Mouse (Mus musculus): ENCODE results near the gene Rin2.

Gene Rin2

DNA sequence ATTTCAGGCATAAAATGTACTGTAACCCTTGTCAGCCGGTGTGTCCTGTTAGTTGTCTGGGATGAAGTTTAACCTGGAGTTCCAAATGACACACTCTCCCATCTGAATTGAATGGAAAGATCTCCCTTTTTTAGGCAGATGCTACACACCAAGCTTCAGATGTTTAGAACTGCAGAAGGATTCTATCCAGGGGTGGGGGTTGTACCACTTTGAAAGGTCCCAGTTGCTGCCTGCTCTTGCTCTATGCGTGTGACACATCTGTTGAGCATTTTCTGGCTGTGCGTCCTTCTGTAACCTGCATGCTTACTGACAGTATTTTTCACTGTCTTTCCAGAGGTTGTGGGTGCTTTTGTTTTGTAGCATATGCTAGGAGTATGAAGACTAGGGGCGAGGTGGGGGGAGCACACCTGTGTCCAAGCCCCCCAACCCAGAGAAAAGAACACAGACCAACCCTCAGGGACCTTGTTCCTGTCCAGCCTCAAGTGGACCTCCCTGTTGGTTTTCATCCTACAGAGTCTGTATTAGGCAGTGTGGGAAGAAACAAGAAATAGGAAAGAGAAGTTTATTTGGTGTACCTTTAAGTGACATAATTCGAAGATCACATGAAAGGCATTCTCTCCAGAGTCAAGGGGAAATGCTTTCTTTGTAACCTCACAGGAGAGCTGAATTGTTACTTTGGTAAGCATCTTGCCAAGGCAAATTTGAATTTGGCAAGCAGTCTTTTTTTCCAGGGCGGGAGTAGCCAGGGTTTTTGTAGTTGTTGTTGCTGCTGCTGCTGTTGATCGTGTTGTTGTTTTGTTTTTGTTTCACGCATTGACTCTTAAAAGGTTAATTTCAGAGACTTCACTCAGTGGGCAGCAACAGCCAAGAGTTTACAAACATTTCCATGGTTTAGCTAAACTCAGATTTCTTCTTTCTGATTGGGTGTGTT, 186.4 kb downstream of the Rin2 start:
- CTCF ChIA-PET = no interaction called here

- CTCF ChIA-PET = no interaction called here
Measured at GRCm38 (mm10) chr2:145862206-145862817, 187.3 kb downstream of the Rin2 start.

DNA sequence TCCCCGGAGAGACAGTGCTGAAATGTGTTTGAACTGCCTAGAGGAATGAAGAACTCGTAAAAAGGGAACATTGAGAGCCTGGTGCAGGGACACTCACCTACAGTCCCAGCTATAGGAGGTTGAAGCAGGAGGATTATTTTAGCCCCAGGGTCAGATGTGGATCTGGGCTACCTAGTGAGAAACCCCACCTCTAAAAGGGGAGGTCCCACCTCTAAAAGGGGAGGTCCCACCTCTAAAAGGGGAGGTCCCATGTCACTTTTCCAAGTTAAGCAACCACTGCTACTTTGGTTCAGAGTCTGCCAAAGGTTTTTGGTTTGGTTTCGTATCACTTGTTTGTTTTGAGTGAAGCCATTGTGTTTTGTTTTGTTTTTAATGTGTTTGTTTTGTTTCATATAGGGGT, 190.3 kb downstream of the Rin2 start:
- CTCF ChIA-PET = interaction anchor here (0.7 kb wide), 1 partner anchor 8 kb away, joined by 5 read pairs; no protein-coding TSS in a partner anchor

DNA sequence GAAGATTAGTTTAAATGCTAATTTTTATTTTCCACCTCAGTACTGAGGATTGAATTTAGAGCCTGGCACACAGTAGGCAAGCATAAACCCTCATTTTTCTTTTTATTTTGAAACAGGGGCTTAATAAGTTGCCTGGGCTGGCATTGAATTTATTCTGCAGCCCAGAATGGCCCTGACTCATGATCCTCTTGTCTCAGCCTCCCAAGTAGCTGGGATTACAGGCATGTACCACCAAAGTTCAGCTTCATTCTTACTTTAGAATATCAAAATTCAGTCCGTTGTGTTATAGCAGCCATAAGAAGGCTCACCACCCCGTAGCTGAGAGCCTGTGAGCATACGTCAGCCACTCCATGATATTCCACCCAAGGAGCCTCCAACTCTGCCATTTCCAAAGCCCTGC, 191.2 kb downstream of the Rin2 start:
- CTCF ChIA-PET = no interaction called here

DNA sequence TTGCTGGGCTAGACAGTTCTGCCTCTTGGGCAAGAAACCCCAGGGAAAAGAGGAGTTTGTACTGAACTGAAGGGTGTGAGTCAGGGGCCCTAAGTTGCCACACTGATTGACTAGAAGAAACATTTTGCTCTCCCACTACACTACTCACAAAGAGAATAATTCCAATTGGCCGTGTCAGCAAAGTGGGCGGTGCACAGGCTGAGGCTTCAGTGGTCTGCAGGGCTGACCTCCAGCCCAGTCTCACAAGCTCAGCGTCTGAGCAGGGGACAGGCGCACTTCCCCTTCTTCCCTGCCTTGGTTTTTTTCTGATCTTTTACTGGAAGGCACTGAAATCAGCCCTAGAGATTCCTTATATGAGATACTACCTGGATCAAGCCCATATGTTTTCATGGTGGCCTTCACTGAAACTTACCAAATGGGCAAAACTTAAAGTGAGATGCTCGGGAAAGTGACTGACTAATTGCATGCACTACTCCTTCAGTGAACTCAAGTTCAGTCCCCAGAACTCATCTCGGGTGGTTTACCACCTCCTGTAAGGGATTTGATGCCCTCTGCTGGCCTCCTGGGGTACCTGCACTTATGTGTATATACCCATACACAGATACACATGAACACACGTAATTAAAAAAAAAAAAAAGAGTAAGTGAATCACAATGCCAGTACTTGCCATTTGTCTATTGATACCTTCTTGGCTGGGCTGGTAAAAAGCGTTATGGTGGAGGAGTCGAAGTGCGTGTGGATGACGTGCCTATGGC, 191.9 kb downstream of the Rin2 start:
- CTCF ChIA-PET = no interaction called here

GRCm38 (mm10) chr2:145871308-145871707, 196.3 kb downstream of the Rin2 start:
- CTCF ChIA-PET = no interaction called here

GRCm38 (mm10) chr2:145872099-145872498, 197.1 kb downstream of the Rin2 start:
- CTCF ChIA-PET = no interaction called here

DNA sequence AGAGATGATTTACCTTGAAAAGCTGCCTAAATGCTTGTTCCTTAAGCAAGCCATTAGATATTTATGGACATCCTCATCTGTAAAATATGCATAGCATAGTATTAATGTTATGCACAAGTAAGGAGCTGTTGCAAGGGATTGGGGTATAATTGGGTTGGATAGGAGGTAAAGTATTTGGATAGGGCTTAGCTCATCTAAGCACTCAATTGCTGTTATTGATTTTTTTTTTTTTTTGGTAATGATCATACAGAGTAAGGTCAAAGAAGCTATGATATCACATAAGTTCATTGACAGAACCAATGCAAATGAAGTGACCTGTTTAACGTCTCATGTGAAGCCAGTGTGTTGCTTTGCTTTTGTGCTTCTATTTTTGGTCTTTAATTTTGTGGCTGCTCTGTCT, 198.9 kb downstream of the Rin2 start:
- CTCF ChIA-PET = interaction anchor here (0.5 kb wide), 1 partner anchor 9 kb away, joined by 5 read pairs; no protein-coding TSS in a partner anchor

DNA sequence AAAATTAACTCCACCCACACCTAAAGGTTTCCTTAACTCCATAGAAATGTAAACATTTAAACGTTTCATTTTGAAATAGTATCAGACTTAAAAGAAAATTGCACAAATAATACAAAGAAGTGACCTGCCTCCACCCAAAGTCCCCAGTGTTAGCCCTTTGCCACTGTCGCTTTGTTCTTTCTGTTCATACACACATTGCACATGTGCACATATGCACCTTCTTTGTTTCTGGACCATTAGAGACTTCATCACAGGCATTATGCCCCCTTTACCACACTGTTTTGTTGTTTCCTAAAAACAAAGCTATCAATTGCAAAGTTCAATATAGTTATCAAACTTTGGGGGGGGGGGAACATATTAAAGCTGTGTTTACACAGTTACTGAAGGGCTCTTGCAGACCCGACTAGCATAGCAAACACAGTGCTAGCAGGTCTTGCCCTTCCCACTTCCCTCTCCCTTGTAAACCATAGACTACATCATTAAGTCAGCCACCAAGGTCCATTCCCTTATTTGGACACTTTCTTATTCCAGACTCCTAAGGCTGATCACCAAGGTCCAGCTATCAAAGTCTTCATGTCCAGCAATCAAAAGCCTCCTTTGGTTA, 200.0 kb downstream of the Rin2 start:
- CTCF ChIA-PET = no interaction called here

- CTCF ChIA-PET = no interaction called here
Measured at GRCm38 (mm10) chr2:145877191-145877590, 202.2 kb downstream of the Rin2 start.

- CTCF ChIA-PET = no interaction called here
Measured at GRCm38 (mm10) chr2:145880887-145881747, 206.1 kb downstream of the Rin2 start.

DNA sequence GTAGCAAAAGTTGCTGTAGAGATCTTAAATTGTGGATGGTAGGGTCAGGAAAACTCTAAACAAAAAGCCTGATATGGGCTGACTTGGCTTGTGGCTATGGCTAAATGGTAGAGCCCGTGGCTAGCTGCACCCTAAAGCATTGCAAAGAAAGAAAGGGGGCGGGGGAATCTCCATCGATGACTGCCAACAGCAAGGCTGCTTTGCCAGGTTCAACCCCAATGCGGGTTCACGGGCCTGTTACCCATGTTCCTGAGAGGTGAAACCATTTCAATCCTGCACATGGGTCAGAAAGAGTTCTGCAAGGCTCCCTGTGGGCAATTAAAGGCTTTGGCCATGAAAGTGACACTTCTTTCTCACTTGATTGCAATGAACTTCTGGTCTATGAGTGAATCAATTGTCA, 206.9 kb downstream of the Rin2 start:
- CTCF ChIA-PET = no interaction called here

DNA sequence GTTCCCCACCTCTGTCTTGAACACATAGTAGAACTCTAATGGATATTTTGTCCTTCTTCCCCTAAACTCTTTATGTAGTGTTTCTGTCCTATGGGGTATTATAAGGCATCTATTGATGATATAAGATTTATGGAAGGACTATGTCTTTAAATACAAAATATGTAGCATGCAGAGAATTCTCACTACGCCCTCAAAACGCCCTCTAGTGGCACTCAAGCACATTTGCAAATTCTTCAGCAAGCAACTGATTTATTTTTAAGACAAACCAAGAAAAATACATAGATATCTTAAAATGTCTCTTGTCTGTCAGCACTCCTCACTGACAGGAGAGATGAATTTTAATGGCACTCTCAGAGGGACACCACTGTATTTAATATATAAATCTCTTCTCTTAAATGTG, 207.4 kb downstream of the Rin2 start:
- CTCF ChIA-PET = no interaction called here

DNA sequence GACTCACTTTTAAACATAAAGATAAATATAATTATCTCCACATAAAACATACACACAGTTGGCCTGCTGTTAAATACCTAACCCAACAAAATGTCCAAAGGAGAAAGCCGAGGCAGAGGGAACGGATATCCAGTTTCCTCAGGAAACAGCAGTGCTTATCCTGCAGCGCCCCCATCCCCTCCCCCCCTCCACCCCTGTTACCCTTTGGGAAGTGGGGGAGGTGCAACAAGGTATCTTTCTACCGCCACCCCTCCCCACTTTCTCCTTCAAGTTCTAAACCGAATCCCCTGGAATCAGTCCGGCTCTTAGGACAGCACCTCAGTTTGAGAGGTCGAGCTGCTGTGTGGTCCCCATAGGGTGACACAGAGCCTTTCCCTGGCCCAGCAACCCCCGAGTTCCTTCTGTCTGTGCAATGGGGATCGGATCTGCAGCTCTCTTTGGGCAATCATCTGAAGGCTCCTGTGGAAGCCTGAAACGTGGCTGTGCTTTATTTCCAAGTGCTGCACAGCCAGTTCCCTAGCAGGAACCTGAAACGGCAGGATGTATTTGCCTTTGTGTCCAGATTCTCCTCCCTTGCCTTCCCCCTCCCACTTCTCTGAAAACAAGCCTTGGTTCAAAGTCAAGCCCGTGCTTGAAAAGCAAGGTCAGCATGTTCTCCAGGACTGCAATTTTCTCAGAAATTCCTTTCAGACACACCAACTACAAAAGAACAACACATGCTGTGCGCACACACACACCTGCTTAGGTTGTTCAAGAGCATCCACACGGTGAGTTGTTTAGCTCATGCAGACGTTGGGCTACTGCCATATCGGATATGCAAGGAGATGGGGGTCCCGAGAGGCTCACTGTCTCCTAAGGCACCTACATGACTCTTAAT, 209.3 kb downstream of the Rin2 start:
- CTCF ChIA-PET = no interaction called here

GRCm38 (mm10) chr2:145884913-145885785, 210.1 kb downstream of the Rin2 start:
- CTCF ChIA-PET = no interaction called here

GRCm38 (mm10) chr2:145887937-145888765, 213.1 kb downstream of the Rin2 start:
- CTCF ChIA-PET = no interaction called here

- CTCF ChIA-PET = no interaction called here
Measured at GRCm38 (mm10) chr2:145888766-145889480, 213.9 kb downstream of the Rin2 start.

- CTCF ChIA-PET = no interaction called here
Measured at GRCm38 (mm10) chr2:145890571-145890970, 215.6 kb downstream of the Rin2 start.

Measured in spleen, embryonic (tissue).